Mouse (Mus musculus) ovary, adult 18-20 months (tissue): ENCODE data around the gene Nudt2.
A peak's percentile ranks its signal among the peaks of the same experiment; 100 is the strongest.

Source experiments
- DNase-seq: peaks from one replicate; pipeline ENCODE4 v3.0.0; 2022; ENCODE audit warnings: low spot score, mixed read lengths

The Nudt2 gene

GRCm38 (mm10) chr4:41494378-41494777 is 29.4 kb downstream of the Nudt2 start:
- no peak for DNase-seq

DNA sequence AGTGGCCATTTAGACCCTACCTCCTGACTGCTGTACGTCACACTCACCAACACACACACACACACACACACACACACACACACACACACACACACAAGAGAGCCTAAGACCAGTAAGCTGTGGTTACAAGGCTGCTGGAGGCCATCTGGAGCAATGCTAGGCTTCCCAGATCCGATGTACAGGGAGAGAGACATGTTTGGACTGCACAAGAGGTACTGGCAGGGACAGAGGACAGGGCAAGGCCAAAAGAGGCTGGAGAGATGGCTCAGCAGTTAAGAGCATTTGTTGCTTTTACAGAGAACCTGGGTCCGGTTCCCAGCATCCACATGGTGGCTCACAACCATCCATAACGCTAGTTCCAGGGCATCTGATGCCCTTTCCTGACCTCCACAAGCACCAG is 30.1 kb downstream of the Nudt2 start:
- DNase-seq, result no peak

- no peak for DNase-seq
These were observed 30.9 kb downstream of the Nudt2 start for GRCm38 (mm10) chr4:41495850-41496249.

DNA sequence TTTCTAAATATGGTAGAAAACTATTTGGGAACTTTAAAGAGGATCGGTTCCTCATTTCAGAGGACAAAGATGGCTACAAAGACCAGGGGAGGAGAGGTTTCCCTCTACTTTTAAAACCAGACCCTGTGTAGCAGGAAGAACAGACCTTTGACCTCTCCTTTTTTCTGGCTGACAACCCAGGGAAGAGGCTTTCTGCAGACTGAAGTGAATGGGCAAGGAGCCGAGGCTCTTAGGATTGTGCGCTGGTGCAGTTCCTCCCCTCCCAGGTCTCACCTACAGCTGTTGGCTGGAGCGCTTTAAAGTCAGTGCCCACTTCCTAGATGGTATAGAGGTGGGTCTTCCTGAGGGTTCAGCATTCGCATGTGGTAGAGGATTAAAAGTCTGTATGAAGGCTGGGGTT is 32.1 kb downstream of the Nudt2 start:
- no peak for DNase-seq

DNA sequence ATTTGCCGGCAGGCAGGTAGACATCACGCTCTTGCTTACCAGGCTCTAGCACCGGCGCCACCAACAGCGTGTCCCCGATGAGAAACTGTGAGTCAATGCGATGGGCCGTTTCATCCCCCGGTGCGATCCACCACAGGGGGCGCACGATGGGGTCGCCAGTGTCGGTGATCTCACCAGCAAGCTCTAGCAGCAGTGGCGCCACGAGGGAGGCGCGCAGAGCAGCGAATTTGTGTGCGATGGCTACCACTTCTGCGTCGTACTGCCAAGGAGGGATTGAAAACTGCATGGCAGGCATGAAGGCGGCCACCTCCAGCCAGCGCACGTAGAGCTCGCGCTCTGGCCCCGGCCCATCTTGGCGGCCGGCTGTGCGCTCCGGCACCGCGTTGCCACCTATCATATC is 32.6 kb downstream of the Nudt2 start:
- DNase-seq, result no peak

DNA sequence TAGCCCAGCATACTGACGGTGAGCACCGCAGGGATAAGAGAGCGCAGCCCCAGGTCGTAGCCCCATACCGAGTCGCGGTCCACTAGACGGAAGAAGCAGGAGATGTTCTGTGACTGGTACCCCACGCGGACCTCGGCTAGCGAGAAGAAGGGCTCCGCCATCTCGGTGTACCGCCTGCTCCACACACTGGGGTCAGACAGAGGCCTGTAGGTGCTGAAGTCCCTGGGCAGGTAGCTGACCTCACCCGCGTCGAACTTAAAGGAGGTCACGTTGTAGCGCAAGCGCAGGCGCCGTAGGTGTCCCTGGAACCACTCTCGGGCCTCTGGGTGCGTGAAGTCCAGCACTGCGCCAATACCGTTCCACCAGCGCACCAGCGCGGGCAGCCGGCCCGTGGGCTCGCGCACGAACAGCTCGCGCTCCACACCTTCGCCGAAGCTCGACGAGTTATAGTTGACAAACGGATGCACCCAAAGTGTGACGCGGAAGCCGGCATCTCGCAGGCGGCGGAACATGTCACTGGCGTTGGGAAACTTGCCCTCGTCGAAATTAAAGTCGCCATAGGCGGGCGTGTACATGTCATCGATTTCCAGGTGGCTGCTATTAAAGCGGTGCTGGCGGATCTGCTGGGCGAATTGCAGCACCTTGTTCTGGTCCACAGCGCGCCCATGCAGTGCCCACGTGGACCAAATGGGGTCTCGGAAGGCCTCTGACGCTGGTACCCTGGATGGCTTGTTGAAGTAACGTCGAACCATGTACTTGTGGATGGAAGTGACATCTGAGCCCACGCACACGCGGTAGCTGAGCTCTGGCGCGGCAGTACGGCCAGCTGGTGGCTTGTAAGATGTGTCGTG is 33.3 kb downstream of the Nudt2 start:
- no peak for DNase-seq

GRCm38 (mm10) chr4:41498921-41499391 is 34.0 kb downstream of the Nudt2 start:
- no peak for DNase-seq

GRCm38 (mm10) chr4:41499619-41500018 is 34.7 kb downstream of the Nudt2 start:
- no peak for DNase-seq

DNA sequence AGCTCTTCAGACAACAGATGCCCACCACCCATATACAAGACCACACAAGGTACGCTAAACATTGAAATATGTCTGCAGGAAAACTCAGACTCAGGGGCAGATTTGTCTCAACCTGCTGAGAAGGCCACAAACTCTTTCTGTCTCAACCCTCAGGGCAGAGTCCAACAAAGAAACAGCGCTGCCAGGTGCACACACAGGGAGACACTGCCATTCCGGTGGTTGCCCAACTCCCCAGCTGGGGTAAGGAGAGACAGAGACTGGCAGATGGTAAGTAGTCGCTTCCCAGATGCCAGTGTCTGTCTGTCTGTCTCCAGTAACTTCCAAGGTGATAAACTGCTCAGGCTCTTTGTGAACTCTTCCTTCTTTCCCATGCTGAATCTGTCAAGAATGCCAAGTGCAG is 35.8 kb downstream of the Nudt2 start:
- DNase-seq, result no peak

GRCm38 (mm10) chr4:41502171-41502940 is 37.4 kb downstream of the Nudt2 start:
- no peak for DNase-seq

DNA sequence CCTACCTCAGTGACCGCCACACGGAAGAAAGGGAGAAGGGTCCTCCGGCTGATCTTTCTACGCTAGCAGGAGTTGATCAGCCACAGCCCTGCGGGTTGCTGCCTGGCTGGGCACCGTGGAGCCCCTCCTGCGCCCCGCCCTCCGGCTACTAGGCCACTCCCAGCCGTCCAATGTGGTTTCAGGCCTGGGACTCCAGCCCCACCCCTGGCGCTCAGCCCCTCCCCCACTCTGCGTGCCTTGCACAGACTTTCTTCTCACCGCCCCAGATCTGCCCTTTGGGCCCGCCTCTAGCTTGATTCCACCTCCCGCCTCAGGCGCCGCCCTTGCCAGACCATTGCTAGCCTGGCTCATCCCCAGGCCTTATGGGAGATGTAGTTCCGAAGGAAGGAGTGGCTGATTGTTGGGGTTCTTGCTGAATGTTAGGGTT is 38.0 kb downstream of the Nudt2 start, which contains the start of gene AI464131:
Gene AI464131, minus strand, starts transcription at position 91 of the 427 bp plus-strand sequence.
- DNase-seq, result peak; percentile 97

DNA sequence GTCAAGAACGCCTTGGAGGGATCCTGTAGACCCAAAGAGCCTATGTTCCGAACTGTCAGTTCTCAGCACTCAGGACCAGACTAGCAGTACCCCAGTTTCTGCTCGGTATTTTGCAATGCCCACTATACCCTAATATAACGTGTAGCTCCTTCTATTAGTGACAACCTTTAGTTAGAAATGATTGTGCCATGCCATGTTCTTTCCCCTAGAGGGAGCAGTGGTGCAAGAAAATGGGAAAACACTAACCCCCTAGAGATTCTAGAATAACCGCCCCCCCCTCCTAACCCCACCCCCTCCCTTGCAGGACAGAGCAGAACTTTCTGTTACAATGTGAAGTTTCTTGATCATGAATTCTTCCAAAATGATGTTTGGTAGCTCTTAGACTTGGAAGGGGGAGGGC is 39.4 kb downstream of the Nudt2 start:
- no peak for DNase-seq

- DNase-seq, result no peak
These were observed 40.2 kb downstream of the Nudt2 start for GRCm38 (mm10) chr4:41505131-41505551.

DNA sequence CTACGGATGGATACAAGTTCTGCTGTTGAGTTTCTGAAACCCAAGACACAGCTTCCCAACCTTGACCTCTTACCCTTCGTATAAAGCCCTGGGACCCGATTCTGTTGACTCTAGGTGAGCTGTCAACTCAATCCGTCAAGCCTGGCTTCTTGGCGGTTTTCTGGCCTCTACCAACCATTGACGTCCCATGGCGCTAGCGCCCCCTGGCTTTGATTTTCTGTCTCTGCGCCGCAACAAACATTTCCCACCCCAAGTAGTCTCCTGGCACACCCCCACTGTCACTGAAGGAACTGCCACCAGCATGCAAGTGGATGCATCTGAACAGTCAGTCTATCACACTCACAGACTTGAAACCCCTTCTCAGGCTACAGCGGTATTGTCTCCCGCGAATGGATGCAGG is 41.2 kb downstream of the Nudt2 start:
- DNase-seq, result no peak

- peak; percentile 82 for DNase-seq
These were observed 42.0 kb downstream of the Nudt2 start for GRCm38 (mm10) chr4:41506906-41507305.

- no peak for DNase-seq
These were observed 42.5 kb downstream of the Nudt2 start for GRCm38 (mm10) chr4:41507326-41507924.

- no peak for DNase-seq
These were observed 43.0 kb downstream of the Nudt2 start for GRCm38 (mm10) chr4:41507998-41508397.

GRCm38 (mm10) chr4:41513309-41513708 is 48.4 kb downstream of the Nudt2 start:
- no peak for DNase-seq

DNA sequence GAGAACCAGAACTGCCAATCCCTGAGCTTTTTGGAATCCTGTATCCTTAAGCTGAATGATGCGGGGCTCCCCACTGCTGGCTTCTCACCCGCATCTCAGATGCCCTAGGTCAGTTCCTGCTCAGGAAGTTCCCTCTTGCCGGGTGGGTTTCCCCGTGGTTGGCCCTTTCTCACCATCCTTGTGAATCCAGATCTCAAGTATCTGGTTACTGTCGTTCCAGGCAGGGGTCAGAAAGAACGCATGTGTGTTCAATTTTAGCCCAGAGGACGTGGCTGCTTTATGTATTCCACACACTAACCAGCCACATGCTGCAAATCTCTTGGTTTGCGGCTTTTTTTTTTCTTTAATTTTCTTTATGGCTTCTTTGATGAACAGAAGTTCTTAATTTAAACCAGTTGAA is 48.8 kb downstream of the Nudt2 start:
- no peak for DNase-seq

GRCm38 (mm10) chr4:41517233-41517632 is 52.3 kb downstream of the Nudt2 start, which contains the start of gene 1110017D15Rik:
1110017D15Rik (minus strand) TSS chr4:41517333.
- no peak for DNase-seq

GRCm38 (mm10) chr4:41518349-41518748 is 53.4 kb downstream of the Nudt2 start:
- no peak for DNase-seq

GRCm38 (mm10) chr4:41519195-41519594 is 54.2 kb downstream of the Nudt2 start:
- DNase-seq, result no peak
